23 mouse cellular contexts compared by ENCODE assay signal in genomic region chr9:103143881-103144280, GRCm38 (mm10). TPM values are rescaled to one million over a fixed set of nuclear protein-coding genes. Genes with fewer than 3 reads are reported as not detected.
A peak's percentile ranks its signal among the peaks of the same experiment; 100 is the strongest.
DNase-seq lines count a peak whose midpoint lies in the region; ATAC-seq and TF ChIP-seq lines count a peak whose summit lies in the region.
"Had no signal": no experiment of that assay in that cellular context is flagged by ENCODE, and none has a peak within 500 bp of the region (broad histone marks: within the 10 kb centered on the region; RNA-seq: fewer than 3 reads in every experiment).

No protein-coding gene starts in this region.

- no peak overlapping the region for H3K9ac ChIP-seq in forebrain, postnatal 0 days
- no peak overlapping the region for H3K9ac ChIP-seq in lung, embryonic 14.5 days
- no peak overlapping the region for H3K9ac ChIP-seq in lung, postnatal 0 days (replicated peaks; ENCODE audit: low read depth)
- no peak overlapping the region for H3K9ac ChIP-seq in hindbrain, embryonic 15.5 days
- H3K9ac ChIP-seq: limb, embryonic 13.5 days; liver, embryonic 15.5 days had no signal

- peak overlapping the region; percentile 44; the same call in 1 of the 2 replicates for H3K27ac ChIP-seq in forebrain, embryonic 10.5 days
- no peak overlapping the region for H3K27ac ChIP-seq in forebrain, postnatal 0 days (ENCODE audit: low read depth, low read length)
- H3K27ac ChIP-seq in lung, embryonic 14.5 days (ENCODE audit: low read depth) = no peak overlapping the region
- no peak overlapping the region for H3K27ac ChIP-seq in lung, postnatal 0 days (ENCODE audit: low read length)
- H3K27ac ChIP-seq in hindbrain, embryonic 15.5 days (replicated peaks) = 0 out of 2 replicates have a peak overlapping the region, but pooled peaks have one; percentile 17
- H3K27ac ChIP-seq: limb, embryonic 13.5 days; liver, embryonic 15.5 days; macrophage had no signal

- no peak for TF ChIP-seq EP300 in lung, postnatal 0 days (IDR thresholded peaks at IDR 0.05)

- H3K36me3 ChIP-seq in forebrain, embryonic 10.5 days (replicated peaks) = peaks cover 14% of the 10 kb centered on the region; the same call in 1 of the 2 replicates
- peaks cover 17% of the 10 kb centered on the region for H3K36me3 ChIP-seq in forebrain, postnatal 0 days (ENCODE audit: insufficient read depth)
- H3K36me3 ChIP-seq in lung, embryonic 14.5 days (ENCODE audit: insufficient read depth) = no peaks in the 10 kb centered on the region
- no peaks in the 10 kb centered on the region for H3K36me3 ChIP-seq in lung, postnatal 0 days (ENCODE audit: insufficient read depth, low read length)
- H3K36me3 ChIP-seq in hindbrain, embryonic 15.5 days = peaks cover 21% of the 10 kb centered on the region
- H3K36me3 ChIP-seq: limb, embryonic 13.5 days; liver, embryonic 15.5 days had no signal

- no peak for ATAC-seq in forebrain, postnatal 0 days
- 0 out of 2 replicates have a peak, but pooled peaks have one; percentile 52 for ATAC-seq in lung, embryonic 14.5 days (ENCODE audit: insufficient read depth)
- ATAC-seq in lung, postnatal 0 days = no peak
- peak; percentile 7; the same call in 1 of the 2 replicates for ATAC-seq in hindbrain, embryonic 15.5 days (ENCODE audit: low FRiP score, low read depth)
- ATAC-seq: intestine, embryonic 16.5 days had no signal

- no peaks in the 10 kb centered on the region for H3K27me3 ChIP-seq in forebrain, embryonic 10.5 days (ENCODE audit: poor library complexity, severe bottlenecking)
- H3K27me3 ChIP-seq in forebrain, postnatal 0 days (ENCODE audit: insufficient read depth, low read length) = no peaks in the 10 kb centered on the region
- H3K27me3 ChIP-seq in lung, embryonic 14.5 days (ENCODE audit: insufficient read depth, low read length) = no peaks in the 10 kb centered on the region
- no peaks in the 10 kb centered on the region for H3K27me3 ChIP-seq in lung, postnatal 0 days (replicated peaks; ENCODE audit: insufficient read depth, low read length)
- no peaks in the 10 kb centered on the region for H3K27me3 ChIP-seq in hindbrain, embryonic 15.5 days
- H3K27me3 ChIP-seq: CH12.LX; limb, embryonic 13.5 days; liver, embryonic 15.5 days had no signal

- TF ChIP-seq CTCF in forebrain, postnatal 0 days (IDR thresholded peaks at IDR 0.05; ENCODE audit: low read depth) = no peak
- no peak for TF ChIP-seq CTCF in lung, embryonic 14.5 days (IDR thresholded peaks at IDR 0.05; ENCODE audit: low read depth)
- no peak for TF ChIP-seq CTCF in lung, postnatal 0 days (IDR thresholded peaks at IDR 0.05)

- WGBS in forebrain, embryonic 10.5 days = 65% methylated on average over 4 of the region's 4 CpGs
- 70% methylated on average over 4 of the region's 4 CpGs for WGBS in forebrain, postnatal 0 days
- 40% methylated on average over 4 of the region's 4 CpGs for WGBS in lung, embryonic 14.5 days
- 30% methylated on average over 4 of the region's 4 CpGs for WGBS in lung, postnatal 0 days
- 48% methylated on average over 4 of the region's 4 CpGs for WGBS in hindbrain, embryonic 15.5 days

- H3K4me3 ChIP-seq in forebrain, embryonic 10.5 days = no peak overlapping the region
- H3K4me3 ChIP-seq in forebrain, postnatal 0 days (ENCODE audit: low read depth, low read length) = no peak overlapping the region
- no peak overlapping the region for H3K4me3 ChIP-seq in lung, embryonic 14.5 days (ENCODE audit: low read depth, low read length)
- no peak overlapping the region for H3K4me3 ChIP-seq in lung, postnatal 0 days (ENCODE audit: low read depth, low read length)
- H3K4me3 ChIP-seq in hindbrain, embryonic 15.5 days = no peak overlapping the region
- H3K4me3 ChIP-seq: erythroblast, embryonic 14.5 days; limb, embryonic 13.5 days; liver, embryonic 15.5 days had no signal

- no peak for DNase-seq in forebrain, embryonic 10.5 days (ENCODE audit: extremely low spot score, low spot score)
- no peak for DNase-seq in forebrain, postnatal 0 days
- no peak for DNase-seq in lung, embryonic 14.5 days
- no peak for DNase-seq in lung, postnatal 0 days (ENCODE audit: low spot score)
- DNase-seq in A20 (ENCODE audit: low read depth, low spot score) = peak; percentile 47
- no peak for DNase-seq in heart, postnatal 4 days
- no peak for DNase-seq in retina, postnatal 1 day
- DNase-seq: adrenal gland, adult 8-10 months; cerebellum, adult 11 months; cerebellum, postnatal 25 days; gastrocnemius, postnatal 25 days; kidney, postnatal 10 days; layer of hippocampus, adult 9-11 months; right cerebral cortex, adult 18-20 months; thymus, adult 2 months had no signal

- peaks cover 57% of the 10 kb centered on the region for H3K4me1 ChIP-seq in forebrain, embryonic 10.5 days
- peaks cover 13% of the 10 kb centered on the region for H3K4me1 ChIP-seq in forebrain, postnatal 0 days (ENCODE audit: insufficient read depth)
- H3K4me1 ChIP-seq in lung, embryonic 14.5 days (ENCODE audit: insufficient read depth) = no peaks in the 10 kb centered on the region
- H3K4me1 ChIP-seq in lung, postnatal 0 days (ENCODE audit: insufficient read depth, low read depth, low read length) = no peaks in the 10 kb centered on the region
- H3K4me1 ChIP-seq in hindbrain, embryonic 15.5 days (replicated peaks) = peaks cover 64% of the 10 kb centered on the region
- H3K4me1 ChIP-seq: liver, embryonic 15.5 days had no signal

- no peaks in the 10 kb centered on the region for H3K9me3 ChIP-seq in forebrain, embryonic 10.5 days
- H3K9me3 ChIP-seq in forebrain, postnatal 0 days (ENCODE audit: low read length) = no peaks in the 10 kb centered on the region
- no peaks in the 10 kb centered on the region for H3K9me3 ChIP-seq in lung, embryonic 14.5 days (ENCODE audit: low read depth, low read length)
- H3K9me3 ChIP-seq in lung, postnatal 0 days (ENCODE audit: low read length) = no peaks in the 10 kb centered on the region
- H3K9me3 ChIP-seq in hindbrain, embryonic 15.5 days = no peaks in the 10 kb centered on the region
- H3K9me3 ChIP-seq: limb, embryonic 13.5 days; liver, embryonic 15.5 days had no signal

- no peak overlapping the region for H3K4me2 ChIP-seq in forebrain, postnatal 0 days (ENCODE audit: low read depth)
- H3K4me2 ChIP-seq in lung, embryonic 14.5 days = no peak overlapping the region
- no peak overlapping the region for H3K4me2 ChIP-seq in lung, postnatal 0 days (replicated peaks; ENCODE audit: low read depth, low read length)
- no peak overlapping the region for H3K4me2 ChIP-seq in hindbrain, embryonic 15.5 days
- H3K4me2 ChIP-seq: heart, embryonic 11.5 days; limb, embryonic 13.5 days; liver, embryonic 15.5 days had no signal

RNA-seq across cellular contexts. Expression of gene Rab6b, which starts 32.3 kb away (rescaled TPM):
- 8.3 and 9.1 TPM in 2 replicates for polyA plus RNA-seq in forebrain, embryonic 10.5 days (2016; fragmentation: Nextera tagmentation; extraction: Ambion mirVana)
- total RNA-seq in forebrain, postnatal 0 days (2014; rRNA removed) = 120 and 145 TPM in 2 replicates
- 81.0 and 133 TPM in 2 replicates for polyA plus RNA-seq in forebrain, postnatal 0 days (2015; fragmentation: Nextera tagmentation; extraction: Ambion mirVana)
- 1.5 and 1.8 TPM in 2 replicates for polyA plus RNA-seq in lung, embryonic 14.5 days (2014; fragmentation: Nextera tagmentation; extraction: Ambion mirVana)
- polyA plus RNA-seq in lung, postnatal 0 days (2015; fragmentation: Nextera tagmentation; extraction: Ambion mirVana) = 6.8 and 7.3 TPM in 2 replicates
- 111 and 126 TPM in 2 replicates for polyA plus RNA-seq in hindbrain, embryonic 15.5 days (2015; fragmentation: Nextera tagmentation; extraction: Ambion mirVana)
- 1 to 10 TPM; 1.3 to 1.4 TPM for total RNA-seq in heart, postnatal 4 days (2021)
- polyA plus RNA-seq: erythroblast, embryonic 14.5 days had no signal

RNA-seq across cellular contexts. Expression of gene Srprb, which starts 58.1 kb away (rescaled TPM):
- polyA plus RNA-seq in forebrain, embryonic 10.5 days (2016; fragmentation: Nextera tagmentation; extraction: Ambion mirVana) = 62.1 and 66.9 TPM in 2 replicates
- total RNA-seq in forebrain, postnatal 0 days (2014; rRNA removed) = 41.9 and 43.3 TPM in 2 replicates
- polyA plus RNA-seq in forebrain, postnatal 0 days (2015; fragmentation: Nextera tagmentation; extraction: Ambion mirVana) = 37.3 and 40.1 TPM in 2 replicates
- 63.5 and 68.2 TPM in 2 replicates for polyA plus RNA-seq in lung, embryonic 14.5 days (2014; fragmentation: Nextera tagmentation; extraction: Ambion mirVana)
- 39.4 and 40.5 TPM in 2 replicates for polyA plus RNA-seq in lung, postnatal 0 days (2015; fragmentation: Nextera tagmentation; extraction: Ambion mirVana)
- polyA plus RNA-seq in hindbrain, embryonic 15.5 days (2015; fragmentation: Nextera tagmentation; extraction: Ambion mirVana) = 57.5 and 61.2 TPM in 2 replicates
- total RNA-seq in heart, postnatal 4 days (2021) = 10 to 100 TPM; 24.9 to 26.7 TPM

Comparison
In these comparisons a context has a peak if more than half of its experiments do, and no peak if none do; other contexts are left out.
1. H3K27ac ChIP-seq: peak in forebrain, embryonic 10.5 days (single experiment) and hindbrain, embryonic 15.5 days (single experiment); none in forebrain, postnatal 0 days (single experiment), lung, embryonic 14.5 days (single experiment) and lung, postnatal 0 days (single experiment).
2. ATAC-seq: peak in lung, embryonic 14.5 days (single experiment) and hindbrain, embryonic 15.5 days (single experiment); none in forebrain, postnatal 0 days (single experiment) and lung, postnatal 0 days (single experiment).